Mouse (Mus musculus) erythroblast, embryonic 14.5 days (primary cell): ENCODE measurements around the gene Stk40. TPM values are rescaled to one million over a fixed set of nuclear protein-coding genes. Genes with fewer than 3 reads are reported as not detected.
"Not testable (repeated sequence)": the region's sequence is repeated elsewhere in the genome, so short reads cannot be mapped to it uniquely, and the experiment has no call there.

ENCODE experiments used
- H3K27me3 ChIP-seq: 2 replicates; pipeline ENCODE4 v1.6.1; 2012; ENCODE audit warnings: inconsistent platforms; ENCODE audit not compliant: control insufficient read depth
- H3K36me3 ChIP-seq: 2 replicates; pipeline ENCODE4 v1.6.1; 2012; ENCODE audit warnings: mild to moderate bottlenecking, inconsistent platforms; ENCODE audit not compliant: control insufficient read depth
- H3K4me1 ChIP-seq: 2 replicates; pipeline ENCODE4 v1.6.1; 2012; ENCODE audit warnings: inconsistent platforms; ENCODE audit not compliant: control insufficient read depth
- H3K4me3 ChIP-seq: replicated peaks from 2 replicates; pipeline ENCODE3; 2012; ENCODE audit warnings: moderate library complexity, mild to moderate bottlenecking, inconsistent platforms
- H3K9me3 ChIP-seq: 2 replicates; pipeline ENCODE4 v1.6.1; 2012; ENCODE audit warnings: low read length, inconsistent platforms, mixed read lengths; ENCODE audit not compliant: control insufficient read depth
- GATA1 ChIP-seq: IDR thresholded peaks from 2 replicates; pipeline ENCODE4 v1.6.1; 2012; ENCODE audit warnings: low read length, inconsistent platforms, mixed read lengths
- TAL1 ChIP-seq: IDR thresholded peaks from 3 replicates; pipeline ENCODE4 v1.6.1; 2012; ENCODE audit warnings: low read length, inconsistent platforms, mixed read lengths
- polyA plus RNA-seq: library from polyadenylated mRNA; stranded (reverse); fragments of >175 nt; gene quantifications from 2 replicates; pipeline ENCODE4 v1.2.3, GENCODE M21; 2012

The Stk40 gene
- polyA plus RNA-seq, 1 experiment: 4.6 TPM

GRCm38 (mm10) chr4:126173800-126174199 lies 70.0 kb downstream of the Stk40 start:
- Histone ChIP-seq H3K4me3 (no peak overlapping the region), H3K27me3 (no peaks in the 10 kb centered on the region), H3K4me1 (no peaks in the 10 kb centered on the region; the same call in 1 of the 2 replicates), H3K36me3 (peaks cover 95% of the 10 kb centered on the region), H3K9me3 (no peaks in the 10 kb centered on the region)
- no peak for TF ChIP-seq GATA1
- TF ChIP-seq TAL1: no peak

GRCm38 (mm10) chr4:126175980-126176379 lies 72.2 kb downstream of the Stk40 start:
- H3K36me3 ChIP-seq: peaks cover 95% of the 10 kb centered on the region
- not testable (repeated sequence) for H3K4me1 ChIP-seq, H3K4me3 ChIP-seq, H3K27me3 ChIP-seq, H3K9me3 ChIP-seq

GRCm38 (mm10) chr4:126181170-126181957 lies 77.6 kb downstream of the Stk40 start:
- H3K4me1 ChIP-seq: 0 out of 2 replicates have a peak, but pooled peaks cover 1% of the 10 kb centered on the region
- H3K36me3 ChIP-seq: peaks cover 92% of the 10 kb centered on the region
- no peak overlapping the region for H3K4me3 ChIP-seq
- no peaks in the 10 kb centered on the region for H3K27me3 ChIP-seq
- no peaks in the 10 kb centered on the region for H3K9me3 ChIP-seq
- TF ChIP-seq GATA1 (no peak), TAL1 (no peak)

GRCm38 (mm10) chr4:126183034-126183433 lies 79.3 kb downstream of the Stk40 start:
- Histone ChIP-seq H3K36me3 (peaks cover 95% of the 10 kb centered on the region), H3K9me3 (no peaks in the 10 kb centered on the region), H3K27me3 (no peaks in the 10 kb centered on the region), H3K4me3 (no peak overlapping the region), H3K4me1 (0 out of 2 replicates have a peak, but pooled peaks cover 1% of the 10 kb centered on the region)
- TF ChIP-seq TAL1: no peak

GRCm38 (mm10) chr4:126187096-126187495 lies 83.3 kb downstream of the Stk40 start:
- Histone ChIP-seq H3K4me3 (no peak overlapping the region), H3K9me3 (no peaks in the 10 kb centered on the region), H3K27me3 (no peaks in the 10 kb centered on the region), H3K36me3 (peaks cover 93% of the 10 kb centered on the region), H3K4me1 (no peaks in the 10 kb centered on the region; the same call in 1 of the 2 replicates)
- no peak for TF ChIP-seq TAL1
- no peak for TF ChIP-seq GATA1

Other genes with a start within 250 kb of the Stk40 start
- gene Csf3r, start 79.4 kb upstream of the Stk40 start, polyA plus RNA-seq: 0.04 and 0.11 TPM in 2 replicates
- 12.6 and 15.9 TPM in 2 replicates for gene Mrps15, start 57.0 kb upstream of the Stk40 start, polyA plus RNA-seq
- 0.02 TPM in 1 of 2 replicates, not detected in the other for gene Oscp1, start 45.4 kb upstream of the Stk40 start, polyA plus RNA-seq
- 0.74 and 0.84 TPM in 2 replicates for gene Lsm10, start 7.3 kb upstream of the Stk40 start, polyA plus RNA-seq
- gene Eva1b, start 43.8 kb downstream of the Stk40 start, polyA plus RNA-seq: 0.20 and 0.22 TPM in 2 replicates
- 0.03 and 0.05 TPM in 2 replicates for gene Sh3d21, start 59.5 kb downstream of the Stk40 start, polyA plus RNA-seq
- 12.8 and 15.5 TPM in 2 replicates for gene Thrap3, start 98.8 kb downstream of the Stk40 start, polyA plus RNA-seq
- gene Map7d1, start 152.4 kb downstream of the Stk40 start, polyA plus RNA-seq: 2.5 and 2.9 TPM in 2 replicates
- 1.3 and 2.0 TPM in 2 replicates for gene Trappc3, start 158.4 kb downstream of the Stk40 start, polyA plus RNA-seq
- not detected in 2 replicates for gene Col8a2, start 182.8 kb downstream of the Stk40 start, polyA plus RNA-seq
- gene Adprhl2, start 217.7 kb downstream of the Stk40 start, polyA plus RNA-seq: 2.0 and 2.1 TPM in 2 replicates
- gene Tekt2, start 221.7 kb downstream of the Stk40 start, polyA plus RNA-seq: not detected in 2 replicates